Mouse (Mus musculus) layer of hippocampus, adult 9-10 months (tissue): ENCODE results near the gene Abcc1.

Experiments used
- DNase-seq: peaks from one replicate; pipeline ENCODE4 v3.0.0; 2022; ENCODE audit warnings: low spot score

Abcc1 gene

DNA sequence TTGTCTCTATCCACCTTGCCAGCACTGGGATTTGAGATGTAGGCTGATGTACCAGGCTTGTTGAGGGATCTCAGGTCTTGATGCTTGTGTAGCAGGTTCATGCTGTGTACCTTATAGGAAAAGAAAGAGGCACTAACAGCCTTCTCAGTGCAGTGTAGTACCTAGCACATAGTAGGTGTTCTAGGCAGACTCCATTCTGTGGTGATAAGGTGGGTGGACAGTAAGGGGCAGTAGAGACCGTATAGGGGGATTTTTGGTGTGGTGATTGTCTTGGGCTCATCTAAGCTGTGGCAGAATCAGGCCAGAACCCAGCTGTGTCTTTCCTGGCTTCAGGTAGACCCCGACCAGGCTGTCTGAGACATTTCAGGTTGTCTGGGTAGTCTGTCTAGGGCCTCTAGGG lies 15.0 kb downstream of the Abcc1 start:
- DNase-seq: no peak

- peak; percentile 32 for DNase-seq
Measured at GRCm38 (mm10) chr16:14377321-14377720, 16.0 kb downstream of the Abcc1 start.

- DNase-seq: no peak
Measured at GRCm38 (mm10) chr16:14378654-14379053, 17.3 kb downstream of the Abcc1 start.

DNA sequence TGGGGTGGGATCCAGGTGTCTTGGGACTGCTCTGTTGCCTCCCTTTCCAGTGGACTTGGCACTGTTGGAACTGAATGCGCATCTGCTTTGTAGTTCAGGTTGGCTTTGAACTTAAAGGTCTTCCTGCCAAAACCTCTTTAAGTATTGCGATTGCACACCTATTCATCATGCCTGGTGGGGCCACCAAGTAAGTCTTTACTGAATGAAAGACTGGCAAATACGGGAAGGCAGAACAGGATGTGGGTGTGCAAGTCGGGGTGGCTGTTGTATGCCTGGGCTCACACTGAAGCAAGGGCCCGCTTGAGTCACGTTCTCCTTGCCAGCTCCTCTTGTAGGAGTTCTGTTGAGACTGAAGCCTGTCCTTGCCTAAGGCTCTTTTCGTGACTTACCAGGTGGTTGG lies 18.5 kb downstream of the Abcc1 start:
- no peak for DNase-seq

GRCm38 (mm10) chr16:14381061-14381665 lies 19.8 kb downstream of the Abcc1 start:
- DNase-seq: no peak

DNA sequence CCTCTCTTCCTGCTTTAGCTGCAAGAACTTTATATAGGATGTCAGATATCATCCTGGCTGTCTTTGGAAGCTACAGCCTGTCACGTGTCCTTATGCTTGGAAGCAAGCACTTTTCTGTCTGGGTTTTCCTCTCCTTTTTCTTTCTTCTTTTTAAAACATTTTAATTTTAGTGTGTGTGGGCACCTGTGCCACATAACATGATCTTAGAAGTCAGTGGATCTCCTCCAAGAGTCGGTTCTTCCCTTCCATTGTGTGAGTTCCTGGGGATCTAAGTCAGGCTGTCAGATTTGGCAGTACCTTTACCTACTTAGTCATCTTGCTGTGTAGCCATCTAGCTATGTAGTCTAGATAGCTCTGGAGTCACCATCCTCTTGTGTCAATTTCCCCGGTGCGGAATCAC lies 37.9 kb downstream of the Abcc1 start:
- DNase-seq: no peak

DNA sequence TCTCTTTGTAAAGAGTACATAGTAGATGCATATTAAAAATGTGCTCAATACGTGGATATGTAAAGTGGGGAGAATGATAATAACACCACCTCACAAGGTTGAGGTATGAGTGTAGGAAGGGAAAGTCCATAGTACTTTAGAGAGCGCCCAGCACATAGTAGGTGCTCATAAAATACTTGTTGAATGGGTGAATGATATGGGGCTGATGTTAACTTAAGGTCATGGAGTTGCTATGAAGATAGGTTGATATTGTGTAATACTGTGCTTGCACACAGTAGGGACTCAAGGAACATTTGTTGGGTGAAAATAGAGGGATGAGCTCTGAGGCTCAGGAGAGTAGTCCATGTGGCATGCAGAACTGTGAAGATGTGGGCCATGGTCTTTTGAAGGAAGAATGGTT lies 42.1 kb downstream of the Abcc1 start:
- DNase-seq: no peak

DNA sequence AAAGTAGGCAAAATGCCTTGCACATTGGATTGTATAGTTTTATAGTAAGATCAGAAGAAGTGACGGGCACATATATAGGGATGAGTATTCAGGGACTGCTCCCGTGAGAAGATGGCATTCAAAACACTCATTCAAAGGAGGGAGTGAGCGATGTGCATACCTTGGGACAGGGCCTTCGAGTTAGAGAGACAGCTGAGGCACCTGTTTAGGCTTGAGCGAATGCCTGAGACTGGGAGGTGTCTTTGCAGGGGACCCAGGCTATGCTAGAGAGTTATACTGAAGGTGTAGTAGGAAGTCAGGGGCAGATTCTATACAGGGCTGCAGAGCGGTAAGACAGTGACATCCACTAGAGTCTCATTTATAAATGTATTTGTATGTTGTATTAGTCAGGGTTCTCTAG lies 44.3 kb downstream of the Abcc1 start:
- DNase-seq: no peak

DNA sequence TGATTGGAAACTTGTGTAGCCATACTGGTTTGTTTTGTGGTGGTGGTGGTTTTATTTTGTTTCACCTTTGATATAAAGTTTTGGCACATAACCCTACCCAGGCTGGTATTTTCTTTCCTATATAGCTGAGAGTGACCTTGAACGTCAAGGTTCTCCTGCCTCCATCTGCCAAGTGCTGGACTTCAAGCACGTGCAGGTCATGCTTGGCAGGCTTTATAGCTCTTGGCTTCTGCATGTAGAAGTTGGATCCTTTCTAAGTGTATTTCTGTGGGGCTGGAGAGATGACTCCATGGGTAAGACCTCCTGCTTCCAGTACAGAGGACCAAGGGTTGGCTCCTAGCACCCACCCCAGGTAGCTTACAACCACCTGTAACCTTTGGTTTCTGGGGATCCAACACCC lies 47.8 kb downstream of the Abcc1 start:
- DNase-seq: no peak

GRCm38 (mm10) chr16:14409776-14410175 lies 48.4 kb downstream of the Abcc1 start:
- peak; percentile 2 for DNase-seq

GRCm38 (mm10) chr16:14410611-14411010 lies 49.3 kb downstream of the Abcc1 start:
- DNase-seq: no peak

DNA sequence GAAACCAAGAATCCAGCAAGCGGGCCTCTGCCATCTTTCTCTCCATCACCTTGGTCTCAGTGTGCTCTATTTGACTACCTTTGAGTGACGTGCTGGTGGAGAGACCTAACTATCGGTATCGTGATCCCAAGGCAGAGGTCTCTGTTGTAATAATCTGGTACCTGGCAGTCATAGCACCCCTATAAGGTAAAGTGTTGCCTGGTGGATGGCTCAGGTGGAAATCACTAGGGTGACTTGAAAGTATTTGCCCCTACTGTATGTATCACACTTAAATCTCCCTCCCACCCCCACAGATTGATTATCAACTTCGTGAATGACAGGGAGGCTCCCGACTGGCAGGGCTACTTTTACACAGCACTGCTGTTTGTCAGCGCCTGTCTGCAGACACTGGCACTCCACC lies 49.8 kb downstream of the Abcc1 start:
- DNase-seq: no peak

- DNase-seq: no peak
Measured at GRCm38 (mm10) chr16:14412551-14412950, 51.2 kb downstream of the Abcc1 start.

GRCm38 (mm10) chr16:14415206-14415605 lies 53.8 kb downstream of the Abcc1 start:
- DNase-seq: no peak

GRCm38 (mm10) chr16:14416957-14417618 lies 55.7 kb downstream of the Abcc1 start:
- DNase-seq: no peak

DNA sequence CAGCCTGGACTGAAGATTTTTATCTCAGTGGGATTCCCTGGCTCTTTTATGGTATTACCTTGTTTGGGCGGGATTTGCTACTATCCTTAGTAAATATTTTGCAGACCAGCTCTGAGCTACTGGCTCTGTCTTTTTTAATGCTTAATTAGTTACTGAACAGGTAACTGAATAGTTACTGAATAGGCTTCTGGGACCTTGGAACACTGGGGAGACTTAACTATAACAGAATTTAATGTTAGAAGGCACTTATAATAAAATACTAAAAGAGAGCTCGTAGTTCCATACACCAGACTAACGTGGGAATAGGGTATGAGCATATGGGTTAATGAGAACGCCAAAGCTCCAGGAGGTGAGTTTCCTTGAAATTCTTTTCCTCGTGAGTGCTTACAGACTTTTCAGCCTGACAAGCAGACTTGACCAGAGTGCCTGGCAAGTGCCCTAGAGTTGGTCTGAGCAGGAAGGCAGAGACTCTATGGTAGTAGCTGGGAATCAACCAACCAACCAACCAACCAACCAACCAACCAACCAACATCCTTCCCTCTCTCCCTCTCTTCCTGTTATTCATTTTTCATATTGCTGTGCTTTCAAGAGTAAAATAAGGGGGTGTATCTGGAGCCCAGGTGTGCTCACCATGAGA lies 59.3 kb downstream of the Abcc1 start:
- no peak for DNase-seq

GRCm38 (mm10) chr16:14422081-14422480 lies 60.7 kb downstream of the Abcc1 start:
- no peak for DNase-seq

DNA sequence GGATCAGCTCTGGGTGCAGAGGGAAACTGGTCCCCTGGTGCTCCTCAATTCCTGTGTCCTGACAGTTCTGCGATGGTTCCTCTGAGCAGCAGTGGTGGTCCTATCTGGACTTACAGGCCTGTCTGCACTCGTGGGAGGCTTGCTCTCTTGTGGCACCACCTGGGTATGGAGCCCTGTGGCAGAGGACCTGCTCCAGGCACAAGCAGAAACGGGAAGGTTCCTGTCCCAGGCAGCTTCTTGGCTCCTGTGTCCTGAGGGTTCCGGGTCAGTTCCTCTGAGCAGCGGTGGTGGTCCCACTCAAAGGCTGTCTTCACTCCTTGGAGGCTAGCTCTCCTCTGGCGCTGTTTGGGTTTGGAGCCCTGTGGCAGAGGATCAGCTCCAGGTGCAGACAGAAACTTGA lies 68.0 kb downstream of the Abcc1 start:
- no peak for DNase-seq

- no peak for DNase-seq
Measured at GRCm38 (mm10) chr16:14432996-14433395, 71.6 kb downstream of the Abcc1 start.

DNA sequence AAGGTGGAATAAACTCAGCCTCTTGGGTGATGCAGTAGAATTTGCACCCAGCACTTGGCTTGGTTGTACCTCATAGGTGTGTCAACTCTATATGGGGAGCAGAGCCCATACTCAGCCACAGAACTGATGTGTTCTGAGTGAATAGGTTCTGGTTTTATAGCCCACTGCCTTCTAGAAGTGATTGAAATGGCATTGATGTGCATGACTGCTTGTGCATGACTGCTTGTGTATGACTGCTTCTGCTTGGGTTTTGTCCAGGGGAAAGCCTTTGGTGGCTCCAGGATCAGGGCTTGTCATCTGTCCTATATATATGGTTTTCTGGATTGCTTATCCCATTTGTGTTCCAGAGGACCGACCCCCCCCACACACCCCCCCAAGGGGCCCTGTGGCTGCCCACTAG lies 74.2 kb downstream of the Abcc1 start:
- DNase-seq: no peak

DNA sequence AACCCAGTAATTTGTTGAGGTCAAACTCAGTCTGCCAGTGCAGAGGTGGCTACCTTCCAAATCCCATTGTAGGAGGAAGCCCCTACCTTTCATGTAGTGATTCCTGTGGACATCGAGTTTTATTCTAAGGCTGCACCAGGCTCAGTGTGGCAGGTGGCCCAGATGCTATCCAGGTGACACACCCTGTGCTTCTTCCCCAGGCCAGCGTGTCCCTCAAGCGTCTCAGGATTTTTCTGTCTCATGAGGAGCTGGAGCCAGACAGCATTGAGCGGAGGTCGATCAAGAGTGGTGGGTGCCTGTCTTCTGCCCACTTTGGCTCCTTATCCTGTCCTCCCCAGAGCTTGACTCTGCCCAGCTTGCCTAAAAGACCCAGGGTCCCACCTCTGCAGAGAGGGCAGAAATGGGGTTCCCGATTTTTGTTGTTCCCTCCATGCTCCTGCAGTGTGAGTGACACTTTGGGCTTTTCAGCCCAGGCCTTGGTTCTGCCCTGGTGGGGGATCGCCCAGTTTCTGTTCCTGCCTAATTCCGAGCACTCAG lies 76.2 kb downstream of the Abcc1 start:
- DNase-seq: no peak

DNA sequence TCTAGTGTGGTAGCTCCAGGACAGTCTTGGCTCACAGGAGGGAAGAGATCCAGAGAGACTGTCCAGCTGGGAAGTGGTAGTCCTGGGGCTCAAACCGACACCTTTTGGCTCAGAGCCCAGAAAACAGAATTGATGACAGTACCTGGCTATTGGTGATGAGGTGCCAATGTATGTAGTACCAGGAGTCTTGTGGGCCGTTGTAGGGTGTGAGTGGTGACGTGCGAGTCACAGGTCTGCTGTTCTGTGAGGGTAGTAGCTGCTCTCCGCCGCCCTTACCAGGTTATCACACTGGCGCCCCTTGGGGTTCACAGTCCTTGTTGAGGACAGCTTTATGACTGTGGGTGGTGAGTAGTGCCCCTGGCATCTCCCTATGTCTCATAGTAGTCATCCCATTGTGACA lies 77.2 kb downstream of the Abcc1 start:
- no peak for DNase-seq

DNA sequence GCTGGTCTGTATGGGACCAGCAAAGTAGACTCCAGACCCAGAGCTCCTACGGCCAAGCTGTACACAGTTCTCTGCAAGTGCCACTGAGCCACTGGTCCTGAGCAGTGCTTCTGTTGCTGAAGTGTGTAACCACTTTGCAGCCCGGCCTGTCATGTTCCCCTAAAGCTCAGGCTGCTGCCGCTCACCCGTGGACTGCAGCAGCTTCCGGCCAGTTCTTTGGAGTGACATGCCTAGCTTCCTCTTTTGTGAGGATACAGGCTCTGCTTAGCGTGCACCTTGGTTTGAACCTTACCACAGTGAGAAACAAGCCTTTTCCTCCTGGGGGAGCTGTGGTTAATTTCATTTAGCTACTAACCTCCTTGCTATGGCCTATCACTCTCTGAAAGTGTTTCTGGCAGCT lies 77.7 kb downstream of the Abcc1 start:
- DNase-seq: no peak
